Mouse (Mus musculus): ENCODE measurements at regions not wholly inside any gene's neighbourhood (a gene's known extent, or its start where the extent isn't known, plus 50 kb on each side); places are given as distances from the start of the nearest gene placed in this dataset.

- TF ChIP-seq POLR2A (IDR thresholded peaks at IDR 0.05; ENCODE audit: extremely low read depth, insufficient read depth, low read length) (no peak), CTCF (IDR thresholded peaks at IDR 0.05; ENCODE audit: low read depth, low read length) (no peak)
Measured at GRCm38 (mm10) chr13:97520988-97521547, 239.4 kb downstream of the Gm10260 start.

All from liver, adult 2 months (tissue).